Mouse (Mus musculus): ENCODE data around the gene Clec3b.

The Clec3b gene

GRCm38 (mm10) chr9:123153121-123153520, 2.4 kb downstream of the Clec3b start:
- DNase-seq (ENCODE audit: low spot score) = no peak

GRCm38 (mm10) chr9:123156910-123157361, 6.2 kb downstream of the Clec3b start:
- DNase-seq (ENCODE audit: low spot score) = peak; percentile 35

DNA sequence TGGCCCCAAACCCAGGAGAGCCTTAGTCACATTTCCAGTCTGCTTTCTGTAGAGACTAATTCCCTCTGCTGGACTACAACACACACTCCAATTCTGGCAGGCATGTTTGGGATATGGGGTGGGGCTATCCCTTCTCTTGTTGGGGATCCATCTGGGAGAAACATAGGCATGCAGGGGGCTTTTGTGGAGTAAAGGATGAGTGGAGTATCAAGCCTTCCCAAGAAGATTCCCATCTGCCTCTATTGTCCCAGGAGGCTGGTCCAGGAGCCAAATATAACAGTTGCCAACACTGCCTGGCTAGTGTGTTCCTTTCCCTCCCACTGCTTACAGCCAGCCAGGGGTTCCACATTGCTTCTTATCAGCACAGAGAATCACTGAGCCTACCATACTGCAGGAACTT, 7.0 kb downstream of the Clec3b start:
- peak; percentile 10 for DNase-seq (ENCODE audit: low spot score)

DNA sequence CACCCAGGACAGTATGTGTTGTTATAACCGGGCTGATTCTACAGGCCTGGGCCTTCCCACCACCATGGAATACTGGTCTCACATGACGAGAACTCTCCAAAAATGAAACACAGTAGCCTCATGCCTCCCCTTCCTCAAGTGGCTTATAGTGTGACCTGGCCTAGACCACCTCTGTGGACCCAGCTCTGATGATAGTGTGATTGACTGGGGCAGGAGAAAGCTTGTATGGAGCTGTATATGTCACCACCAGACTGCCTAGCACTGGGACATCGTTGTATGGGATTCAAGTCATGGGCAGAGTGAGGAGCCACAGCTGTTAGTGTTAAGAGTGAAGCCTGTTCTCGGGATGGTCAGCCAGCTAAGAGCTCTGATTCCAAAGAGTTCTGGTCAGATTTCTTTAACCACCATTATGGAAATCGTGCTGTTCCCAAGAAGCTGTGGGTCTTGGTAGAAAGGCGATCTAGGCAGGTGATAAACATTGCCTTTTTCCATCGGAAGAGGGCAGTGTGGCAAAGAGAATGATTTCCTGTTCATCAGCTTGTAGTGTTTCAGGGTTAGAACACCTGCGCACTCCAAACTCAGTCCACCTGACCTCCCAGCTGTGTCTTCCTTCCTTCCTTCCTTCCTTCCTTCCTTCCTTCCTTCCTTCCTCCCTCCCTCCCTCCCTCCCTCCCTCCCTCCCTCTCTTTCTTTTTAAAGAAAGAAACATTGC, 7.5 kb downstream of the Clec3b start:
- peak; percentile 40 for DNase-seq (ENCODE audit: low spot score)

DNA sequence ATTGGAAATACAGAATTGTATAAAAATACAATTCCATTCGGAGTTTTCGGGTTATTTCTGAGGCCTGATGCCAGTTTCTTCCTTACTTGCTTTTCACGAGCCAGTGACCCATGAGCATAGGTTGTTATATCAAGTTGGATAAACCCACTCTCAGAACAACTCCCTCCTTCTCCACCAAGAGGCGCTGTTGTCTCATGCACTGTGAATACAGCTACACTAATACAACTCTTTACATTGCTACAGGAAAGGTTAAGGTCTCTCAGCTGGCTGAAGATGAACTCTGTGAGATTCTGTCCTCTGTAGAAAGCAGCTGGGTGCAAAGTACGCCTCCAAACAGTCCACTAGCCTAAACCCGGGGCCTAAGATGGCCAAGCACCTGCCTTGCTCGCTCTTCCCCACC, 8.6 kb downstream of the Clec3b start:
- DNase-seq (ENCODE audit: low spot score) = peak; percentile 78

DNA sequence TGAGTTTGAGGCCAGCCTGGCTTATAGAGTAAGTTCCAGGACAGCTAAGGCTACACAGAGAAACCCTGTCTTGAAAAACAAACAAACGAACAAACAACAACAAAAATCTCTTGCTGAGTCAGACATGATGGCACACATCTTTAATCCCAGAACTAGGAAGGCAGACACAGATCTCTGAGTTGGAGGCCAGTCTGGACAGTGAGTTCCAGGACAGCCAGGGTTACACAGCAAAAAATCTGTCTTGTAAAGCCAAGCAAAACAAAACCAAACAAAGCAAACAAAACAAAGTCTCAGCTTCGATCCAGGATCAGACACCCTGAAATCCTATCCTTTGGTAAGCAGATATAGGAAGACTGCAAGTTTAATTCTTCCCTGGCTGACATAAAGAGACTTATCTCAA, 11.0 kb downstream of the Clec3b start:
- DNase-seq (ENCODE audit: low spot score) = no peak

- no peak for DNase-seq (ENCODE audit: low spot score)
Observed at GRCm38 (mm10) chr9:123162985-123163694, 12.4 kb downstream of the Clec3b start.

GRCm38 (mm10) chr9:123165781-123166443, 15.2 kb downstream of the Clec3b start:
- no peak for DNase-seq (ENCODE audit: low spot score)

DNA sequence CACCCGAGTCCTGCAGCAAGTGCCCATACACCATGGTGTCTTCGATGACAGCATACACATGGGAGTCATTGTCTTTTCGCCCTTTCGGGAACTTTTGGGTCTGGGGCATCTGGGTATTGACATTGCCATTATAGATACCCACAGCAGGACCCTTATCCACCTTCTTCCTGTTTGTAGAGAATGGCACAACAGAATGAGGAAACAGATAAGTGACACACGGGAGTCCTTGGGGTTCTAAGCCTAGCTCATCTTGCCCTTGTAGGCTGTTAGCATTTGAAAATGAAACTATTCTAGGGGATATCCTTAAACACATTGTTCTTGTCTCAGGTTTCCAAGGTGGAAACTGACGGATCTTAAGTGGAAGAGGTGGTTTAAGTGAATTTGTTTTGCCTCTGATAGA, 23.0 kb downstream of the Clec3b start:
- no peak for DNase-seq (ENCODE audit: low spot score)

DNA sequence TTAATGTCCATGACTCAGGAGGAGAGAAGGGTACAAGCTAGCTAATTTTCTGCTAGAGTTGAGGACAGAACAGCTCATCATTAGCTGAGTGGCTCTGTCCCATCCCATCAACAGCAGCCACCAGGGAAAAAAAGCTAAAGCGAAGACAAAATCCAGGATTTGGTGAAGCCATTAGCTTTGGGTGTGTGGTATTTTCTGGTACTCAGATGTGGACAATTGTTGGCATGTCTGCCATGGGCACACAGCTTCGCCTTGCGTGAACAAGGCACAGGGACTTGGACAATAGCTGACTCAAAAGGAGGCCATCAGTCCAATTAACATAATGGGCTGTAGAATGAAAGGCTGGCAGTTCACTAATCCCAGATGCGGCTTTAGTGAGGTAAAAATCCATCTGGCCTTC, 23.6 kb downstream of the Clec3b start:
- no peak for DNase-seq (ENCODE audit: low spot score)

GRCm38 (mm10) chr9:123177380-123178048, 26.8 kb downstream of the Clec3b start:
- DNase-seq (ENCODE audit: low spot score) = no peak

DNA sequence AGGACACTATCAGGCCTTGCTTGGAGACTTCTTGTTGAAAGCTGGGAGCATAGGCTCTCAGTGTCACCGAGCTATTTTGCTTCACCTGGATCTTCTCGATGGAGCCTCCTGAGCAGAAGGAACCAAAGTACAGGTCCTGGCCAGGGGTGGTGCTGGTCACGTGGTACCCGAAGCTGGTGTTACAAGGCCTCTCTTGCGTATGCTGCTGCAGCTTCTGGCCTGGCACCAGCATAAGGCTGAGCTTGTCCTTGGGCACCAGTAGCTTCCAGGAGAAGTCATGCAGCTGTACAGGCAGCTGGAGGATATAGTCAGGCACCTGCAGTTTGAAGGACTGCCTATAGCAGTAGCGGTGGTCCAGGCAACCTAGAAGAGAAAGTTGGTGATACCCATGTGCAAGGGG, 29.3 kb downstream of the Clec3b start:
- DNase-seq (ENCODE audit: low spot score) = no peak

DNA sequence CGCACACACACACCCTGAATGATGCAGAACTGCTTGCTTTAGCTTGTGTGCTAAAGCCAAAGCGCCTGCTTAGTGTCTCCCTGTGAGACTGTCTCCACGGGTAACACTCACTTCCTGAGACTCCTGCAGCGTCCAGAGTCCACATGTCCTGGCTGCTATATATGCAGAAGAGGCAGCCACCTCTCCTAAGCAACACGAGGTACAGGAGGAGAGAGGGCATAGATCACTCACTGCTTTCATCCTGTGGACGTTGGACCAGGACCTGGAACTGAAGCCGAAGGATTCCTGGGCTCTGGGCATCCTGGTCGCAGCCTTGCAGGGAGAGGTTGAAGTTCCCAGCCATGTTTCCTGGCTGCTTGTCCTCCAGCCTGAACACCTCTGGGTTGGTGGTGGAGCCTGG, 32.5 kb downstream of the Clec3b start:
- no peak for DNase-seq (ENCODE audit: low spot score)

GRCm38 (mm10) chr9:123185546-123185945, 34.8 kb downstream of the Clec3b start:
- DNase-seq (ENCODE audit: low spot score) = no peak

DNA sequence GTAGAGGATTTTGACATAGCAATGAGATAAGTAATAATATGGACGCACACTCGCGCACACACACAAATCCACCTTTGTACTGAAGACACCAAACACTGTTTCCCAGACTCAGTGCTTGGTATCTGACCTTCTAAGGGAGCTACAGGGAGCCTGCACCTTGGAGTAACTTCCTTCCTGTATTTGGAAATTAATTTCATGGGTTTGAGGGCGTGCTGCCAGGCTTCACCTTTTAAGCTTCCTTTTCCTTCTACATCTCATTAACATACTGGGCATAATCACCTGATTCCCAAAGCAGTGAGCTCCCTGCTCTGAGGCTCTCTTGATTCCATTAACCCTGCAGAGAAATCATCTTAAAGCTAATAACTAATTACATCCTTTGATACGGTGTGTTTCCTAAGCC, 35.4 kb downstream of the Clec3b start:
- DNase-seq (ENCODE audit: low spot score) = no peak

- DNase-seq (ENCODE audit: low spot score) = no peak
Observed at GRCm38 (mm10) chr9:123187589-123187988, 36.8 kb downstream of the Clec3b start.

- DNase-seq (ENCODE audit: low spot score) = no peak
Observed at GRCm38 (mm10) chr9:123188271-123188670, 37.5 kb downstream of the Clec3b start.

- DNase-seq (ENCODE audit: low spot score) = no peak
Observed at GRCm38 (mm10) chr9:123200116-123200515, 49.4 kb downstream of the Clec3b start.

DNA sequence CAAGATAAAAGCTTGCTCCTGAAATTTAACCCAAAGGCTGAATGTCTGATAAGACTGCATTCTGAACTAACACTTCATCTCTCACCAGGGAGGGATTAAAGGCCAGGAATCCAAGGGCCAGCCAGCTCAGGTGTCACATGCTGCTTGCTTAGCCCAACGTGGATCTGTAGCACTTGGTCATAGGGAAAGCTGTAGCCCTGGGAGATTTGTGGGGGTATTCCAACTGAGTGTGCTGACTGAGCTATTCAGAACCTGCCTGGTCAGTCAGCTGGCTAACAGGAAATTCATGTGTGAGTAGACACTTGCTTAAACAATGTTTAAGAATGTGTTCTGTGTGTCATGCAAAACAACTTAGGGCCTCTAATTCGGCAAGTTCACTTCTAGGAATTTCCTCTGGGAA, 55.8 kb downstream of the Clec3b start:
- DNase-seq (ENCODE audit: low spot score) = no peak

- no peak for DNase-seq (ENCODE audit: low spot score)
Observed at GRCm38 (mm10) chr9:123206948-123207347, 56.2 kb downstream of the Clec3b start.

Data from layer of hippocampus, adult 11-12 months (tissue).